24 mouse cellular contexts compared by ENCODE assay signal in the genomic region with DNA sequence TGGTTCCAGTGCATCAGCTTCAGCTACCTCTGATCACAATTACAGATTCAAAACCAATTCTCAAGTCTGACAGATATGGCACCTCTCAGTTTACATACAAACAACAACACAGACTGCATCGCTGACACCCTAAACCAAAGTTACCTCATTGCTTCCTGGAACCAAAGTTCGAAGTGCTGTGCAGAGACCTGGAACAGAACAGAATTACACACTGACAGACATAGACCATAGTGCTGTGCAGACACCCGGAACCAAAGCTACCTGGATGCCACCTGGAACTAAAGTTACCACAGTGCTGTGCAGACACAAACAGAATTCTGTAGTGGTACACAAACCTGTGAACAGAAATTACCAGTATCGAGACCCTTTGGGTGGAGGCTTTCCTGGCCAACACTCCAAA. TPM values are rescaled to one million over a fixed set of nuclear protein-coding genes. Genes with fewer than 3 reads are reported as not detected.
DNase-seq lines count a peak whose midpoint lies in the region; ATAC-seq and TF ChIP-seq lines count a peak whose summit lies in the region.
"Had no signal": no experiment of that assay in that cellular context is flagged by ENCODE, and none has a peak within 500 bp of the region (broad histone marks: within the 10 kb centered on the region; RNA-seq: fewer than 3 reads in every experiment).

No protein-coding gene starts in this region.

- H3K27me3 ChIP-seq in intestine, postnatal 0 days (replicated peaks; ENCODE audit: control insufficient read depth, insufficient read depth, low read length), result no peaks in the 10 kb centered on the region
- H3K27me3 ChIP-seq in intestine, embryonic 15.5 days (replicated peaks), result no peaks in the 10 kb centered on the region
- H3K27me3 ChIP-seq in kidney, adult 2 months (replicated peaks; ENCODE audit: control insufficient read depth, insufficient read depth, low read length), result no peaks in the 10 kb centered on the region
- H3K27me3 ChIP-seq in kidney, postnatal 0 days (ENCODE audit: insufficient read depth, low read length), result no peaks in the 10 kb centered on the region
- H3K27me3 ChIP-seq: embryonic facial prominence, embryonic 15.5 days; forebrain, embryonic 15.5 days; heart, embryonic 15.5 days had no signal

- no peak overlapping the region for H3K4me3 ChIP-seq in intestine, postnatal 0 days (ENCODE audit: low read depth, low read length)
- no peak overlapping the region for H3K4me3 ChIP-seq in intestine, embryonic 15.5 days (replicated peaks)
- H3K4me3 ChIP-seq in kidney, adult 2 months (ENCODE audit: insufficient read depth, low read depth, low read length), result no peak overlapping the region
- H3K4me3 ChIP-seq in kidney, postnatal 0 days (replicated peaks; ENCODE audit: low read depth, low read length), result no peak overlapping the region
- H3K4me3 ChIP-seq: embryonic facial prominence, embryonic 15.5 days; erythroblast, embryonic 14.5 days; forebrain, embryonic 15.5 days; heart, adult 2 months; heart, embryonic 15.5 days had no signal

- H3K4me1 ChIP-seq in intestine, postnatal 0 days (replicated peaks; ENCODE audit: control insufficient read depth, insufficient read depth, low read length), result no peaks in the 10 kb centered on the region
- H3K4me1 ChIP-seq in intestine, embryonic 15.5 days (replicated peaks), result peaks cover 3% of the 10 kb centered on the region
- peaks cover 7% of the 10 kb centered on the region; the same call in 1 of the 2 replicates for H3K4me1 ChIP-seq in kidney, adult 2 months (ENCODE audit: control insufficient read depth, insufficient read depth, low read length)
- no peaks in the 10 kb centered on the region for H3K4me1 ChIP-seq in kidney, postnatal 0 days (replicated peaks; ENCODE audit: insufficient read depth, low read length)

- 72% methylated on average over 4 of the region's 4 CpGs for WGBS in intestine, postnatal 0 days
- WGBS in intestine, embryonic 15.5 days, result 93% methylated on average over 4 of the region's 4 CpGs
- WGBS in kidney, adult 2 months, result 58% methylated on average over 4 of the region's 4 CpGs
- 79% methylated on average over 4 of the region's 4 CpGs for WGBS in kidney, postnatal 0 days

- DNase-seq in kidney, adult 2 months, result peak; percentile 90
- DNase-seq in kidney, postnatal 0 days (ENCODE audit: low spot score), result no peak
- DNase-seq in kidney, postnatal 36 days, result peak; percentile 64 to 75
- no peak for DNase-seq in heart, postnatal 36 days
- DNase-seq in layer of hippocampus, postnatal 10 days (ENCODE audit: low spot score in 2 of 2), result no peak
- DNase-seq: adrenal gland, adult 8-10 months; adrenal gland, postnatal 36 days; B cell, adult 2 months; cerebellum, adult 2 months; cerebellum, postnatal 10 days; embryo, embryonic 11 days; gastrocnemius, postnatal 14 days; heart, adult 2 months had no signal

- ATAC-seq in intestine, postnatal 0 days, result 0 out of 2 replicates have a peak, but pooled peaks have one; percentile 43
- ATAC-seq in intestine, embryonic 15.5 days, result no peak
- peak; percentile 68 for ATAC-seq in kidney, postnatal 0 days (replicated peaks; ENCODE audit: low FRiP score, low read depth)
- ATAC-seq: CD4-positive, CD25-positive, alpha-beta regulatory T cell, adult 4 months; forebrain, embryonic 15.5 days had no signal

- H3K9me3 ChIP-seq in intestine, postnatal 0 days (ENCODE audit: control insufficient read depth), result no peaks in the 10 kb centered on the region
- H3K9me3 ChIP-seq in intestine, embryonic 15.5 days, result no peaks in the 10 kb centered on the region
- no peaks in the 10 kb centered on the region for H3K9me3 ChIP-seq in kidney, postnatal 0 days (replicated peaks; ENCODE audit: low read length)
- H3K9me3 ChIP-seq: embryonic facial prominence, embryonic 15.5 days; forebrain, embryonic 15.5 days; G1E; heart, embryonic 15.5 days had no signal

- H3K4me2 ChIP-seq in intestine, postnatal 0 days (replicated peaks; ENCODE audit: low read depth), result no peak overlapping the region
- H3K4me2 ChIP-seq in intestine, embryonic 15.5 days (replicated peaks), result no peak overlapping the region
- H3K4me2 ChIP-seq in kidney, postnatal 0 days (ENCODE audit: low read length), result no peak overlapping the region
- H3K4me2 ChIP-seq: embryonic facial prominence, embryonic 15.5 days; forebrain, embryonic 15.5 days; heart, embryonic 11.5 days; heart, embryonic 15.5 days had no signal

- H3K36me3 ChIP-seq in intestine, postnatal 0 days (ENCODE audit: control insufficient read depth, insufficient read depth), result no peaks in the 10 kb centered on the region
- H3K36me3 ChIP-seq in intestine, embryonic 15.5 days, result 0 out of 2 replicates have a peak, but pooled peaks cover 2% of the 10 kb centered on the region
- H3K36me3 ChIP-seq in kidney, adult 2 months (ENCODE audit: control insufficient read depth, insufficient read depth, low read length), result no peaks in the 10 kb centered on the region
- no peaks in the 10 kb centered on the region for H3K36me3 ChIP-seq in kidney, postnatal 0 days (ENCODE audit: insufficient read depth, low read length)
- H3K36me3 ChIP-seq: embryonic facial prominence, embryonic 15.5 days; forebrain, embryonic 15.5 days; heart, embryonic 15.5 days had no signal

- no peak overlapping the region for H3K9ac ChIP-seq in intestine, postnatal 0 days (ENCODE audit: low read depth, low read length)
- H3K9ac ChIP-seq in intestine, embryonic 15.5 days, result no peak overlapping the region
- no peak overlapping the region for H3K9ac ChIP-seq in kidney, postnatal 0 days (ENCODE audit: low read depth, low read length)
- H3K9ac ChIP-seq: embryonic facial prominence, embryonic 15.5 days; forebrain, embryonic 15.5 days; heart, embryonic 15.5 days had no signal

- no peak overlapping the region; the same call in 1 of the 2 replicates for H3K27ac ChIP-seq in intestine, postnatal 0 days (ENCODE audit: low read depth, low read length)
- H3K27ac ChIP-seq in intestine, embryonic 15.5 days, result no peak overlapping the region
- H3K27ac ChIP-seq in kidney, adult 2 months (ENCODE audit: insufficient read depth, low read depth, low read length), result peak overlapping the region; percentile 84
- no peak overlapping the region for H3K27ac ChIP-seq in kidney, postnatal 0 days
- H3K27ac ChIP-seq: embryonic facial prominence, embryonic 15.5 days; forebrain, embryonic 15.5 days; heart, adult 2 months; heart, embryonic 15.5 days had no signal

- no peak for TF ChIP-seq CTCF in intestine, postnatal 0 days (IDR thresholded peaks at IDR 0.05; ENCODE audit: low read depth)
- no peak for TF ChIP-seq CTCF in kidney, adult 2 months (conservative IDR thresholded peaks at IDR 0.05; ENCODE audit: insufficient read depth, insufficient read length, low read depth, low read length)
- TF ChIP-seq CTCF in kidney, postnatal 0 days (IDR thresholded peaks at IDR 0.05; ENCODE audit: low read depth), result no peak

- intact Hi-C loops in heart, postnatal 36 days (cut with DNase I), result no loop called here

- TF ChIP-seq POLR2A in kidney, adult 2 months (IDR thresholded peaks at IDR 0.05; ENCODE audit: low read depth, low read length), result no peak

RNA-seq across cellular contexts. Expression of gene Numa1, which starts 5.8 kb away (rescaled TPM):
- 17.0 and 19.2 TPM in 2 replicates for polyA plus RNA-seq in intestine, postnatal 0 days (2015; fragmentation: Nextera tagmentation; extraction: Ambion mirVana)
- polyA plus RNA-seq in intestine, embryonic 15.5 days (2015; fragmentation: Nextera tagmentation; extraction: Ambion mirVana), result 54.6 and 55.5 TPM in 2 replicates
- 71.8 and 77.5 TPM in 2 replicates for polyA plus RNA-seq in kidney, adult 2 months (2012; rRNA removed)
- 41.7 and 45.9 TPM in 2 replicates for polyA plus RNA-seq in kidney, postnatal 0 days (2015; fragmentation: Nextera tagmentation; extraction: Ambion mirVana)
- total RNA-seq in heart, postnatal 36 days (2021), result 10 to 100 TPM; 97.8 to 98.6 TPM
- 10 to 100 TPM; 64.7 to 71.6 TPM for total RNA-seq in layer of hippocampus, postnatal 10 days (2021)

RNA-seq across cellular contexts. Expression of gene Lrrc51, which starts 6.1 kb away (rescaled TPM):
- polyA plus RNA-seq in intestine, postnatal 0 days (2015; fragmentation: Nextera tagmentation; extraction: Ambion mirVana), result 3.1 and 3.6 TPM in 2 replicates
- polyA plus RNA-seq in intestine, embryonic 15.5 days (2015; fragmentation: Nextera tagmentation; extraction: Ambion mirVana), result 6.7 and 9.2 TPM in 2 replicates
- polyA plus RNA-seq in kidney, adult 2 months (2012; rRNA removed), result 19.6 and 21.6 TPM in 2 replicates
- 9.6 and 11.4 TPM in 2 replicates for polyA plus RNA-seq in kidney, postnatal 0 days (2015; fragmentation: Nextera tagmentation; extraction: Ambion mirVana)
- 1 to 10 TPM; 3.6 to 5.2 TPM for total RNA-seq in heart, postnatal 36 days (2021)
- total RNA-seq in layer of hippocampus, postnatal 10 days (2021), result 1 to 10 TPM; 5.2 to 6.5 TPM
- polyA plus RNA-seq: erythroblast, embryonic 14.5 days had no signal

RNA-seq across cellular contexts. Expression of gene Tomt, which starts 33.6 kb away (rescaled TPM):
- polyA plus RNA-seq in intestine, postnatal 0 days (2015; fragmentation: Nextera tagmentation; extraction: Ambion mirVana), result 0.20 and 0.25 TPM in 2 replicates
- 0.29 and 0.38 TPM in 2 replicates for polyA plus RNA-seq in intestine, embryonic 15.5 days (2015; fragmentation: Nextera tagmentation; extraction: Ambion mirVana)
- 0.09 and 0.14 TPM in 2 replicates for polyA plus RNA-seq in kidney, adult 2 months (2012; rRNA removed)
- 0.13 and 0.34 TPM in 2 replicates for polyA plus RNA-seq in kidney, postnatal 0 days (2015; fragmentation: Nextera tagmentation; extraction: Ambion mirVana)
- total RNA-seq in heart, postnatal 36 days (2021), result not detected
- under 1 TPM in 1 of 2 experiments, not detected in 1; 0.11 TPM for total RNA-seq in layer of hippocampus, postnatal 10 days (2021)
- total RNA-seq: adrenal gland, adult 8-10 months; adrenal gland, postnatal 36 days; gastrocnemius, adult 18-20 months; gastrocnemius, postnatal 14 days; heart, adult 2 months; heart, postnatal 25 days had no signal
- polyA plus RNA-seq: CD4-positive, CD25-positive, alpha-beta regulatory T cell, adult 4 months; erythroblast, embryonic 14.5 days; heart, adult 2 months had no signal

RNA-seq across cellular contexts. Expression of gene Lamtor1, which starts 34.1 kb away (rescaled TPM):
- 179 TPM in 2 replicates for polyA plus RNA-seq in intestine, postnatal 0 days (2015; fragmentation: Nextera tagmentation; extraction: Ambion mirVana)
- polyA plus RNA-seq in intestine, embryonic 15.5 days (2015; fragmentation: Nextera tagmentation; extraction: Ambion mirVana), result 184 and 199 TPM in 2 replicates
- 255 and 267 TPM in 2 replicates for polyA plus RNA-seq in kidney, adult 2 months (2012; rRNA removed)
- polyA plus RNA-seq in kidney, postnatal 0 days (2015; fragmentation: Nextera tagmentation; extraction: Ambion mirVana), result 164 and 165 TPM in 2 replicates
- total RNA-seq in heart, postnatal 36 days (2021), result 100 to 1,000 TPM; 110 to 111 TPM
- 10 to 100 TPM; 98.0 to 98.3 TPM for total RNA-seq in layer of hippocampus, postnatal 10 days (2021)

Comparison
In these comparisons a context has a peak if more than half of its experiments do, and no peak if none do; other contexts are left out.
1. DNase-seq: peak in kidney, adult 2 months (single experiment) and kidney, postnatal 36 days (2 of 2); none in kidney, postnatal 0 days (single experiment), heart, postnatal 36 days (0 of 2) and layer of hippocampus, postnatal 10 days (0 of 2).